Mouse (Mus musculus) spleen, adult 2 months (tissue): ENCODE results near the gene Rab3il1.

ENCODE experiments used
- CTCF ChIP-seq: fragments of 200-500 bp; IDR thresholded peaks from 2 replicates; pipeline ENCODE4 v1.5.1; 2011; ENCODE audit warnings: mild to moderate bottlenecking, inconsistent platforms; ENCODE audit not compliant: insufficient read depth, insufficient read length, insufficient replicate concordance; ENCODE audit errors: extremely low read depth
- POLR2A ChIP-seq: fragments of 200-500 bp; IDR thresholded peaks from 2 replicates; pipeline ENCODE4 v1.6.1; 2011; ENCODE audit warnings: low read depth, low read length, inconsistent platforms

- no peak for TF ChIP-seq CTCF
- TF ChIP-seq POLR2A = no peak
Measured at GRCm38 (mm10) chr19:9998063-9998416, 3.4 kb upstream of the Rab3il1 start.
